Mouse (Mus musculus): ENCODE measurements around the gene Scgb1b20.
"Not testable (repeated sequence)": the region's sequence is repeated elsewhere in the genome, so short reads cannot be mapped to it uniquely, and the experiment has no call there.

The Scgb1b20 gene

DNA sequence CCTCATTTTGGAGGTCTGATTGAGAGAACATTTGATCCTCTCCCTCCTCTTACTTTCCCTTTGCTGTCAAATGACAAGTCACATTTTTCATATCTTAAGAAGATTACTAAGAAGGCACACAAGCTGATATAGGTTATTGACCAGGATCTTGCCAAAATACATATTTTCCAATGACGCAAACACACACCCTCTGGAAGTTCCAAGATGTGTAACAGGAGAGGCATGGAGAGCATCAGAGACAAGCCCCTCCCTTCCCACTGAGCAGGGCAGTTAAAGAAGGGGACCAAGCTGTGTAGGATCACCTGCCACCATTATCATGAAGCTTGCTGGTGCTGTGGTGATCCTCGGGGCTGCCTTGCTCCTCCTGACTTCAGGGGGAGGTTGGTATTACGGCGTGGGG is at the start of gene Scgb1b20:
Scgb1b20 (plus strand) TSS at position 301 of the 400 bp plus-strand sequence.
- DNase-seq (ENCODE audit: low read depth in 2 of 2, low spot score in 2 of 2), result not testable (repeated sequence)

DNA sequence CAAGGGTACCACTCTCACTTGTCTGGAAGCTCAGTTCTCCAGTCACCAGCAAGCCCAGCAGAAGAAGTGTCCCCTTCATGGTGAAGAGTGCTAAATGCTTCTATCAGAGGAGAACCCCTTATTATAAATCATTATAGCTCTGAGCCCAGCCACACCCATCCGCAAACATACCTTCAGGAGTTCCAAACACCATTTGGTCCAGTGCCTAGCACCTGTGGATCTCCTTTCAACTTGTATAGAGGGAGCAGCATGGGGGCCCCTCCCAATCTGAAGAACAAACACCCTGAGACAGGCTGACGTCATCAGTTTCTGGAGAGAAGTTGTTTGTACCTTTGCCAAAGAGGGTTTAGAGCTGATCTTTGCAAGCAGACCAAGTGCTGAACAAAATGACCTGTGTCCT is 6.8 kb upstream of the Scgb1b20 start, which contains the start of gene Scgb2b20:
Scgb2b20 (minus strand) TSS at position 101 of the 400 bp plus-strand sequence.
- DNase-seq (ENCODE audit: low read depth in 2 of 2, low spot score in 2 of 2), result not testable (repeated sequence)

DNA sequence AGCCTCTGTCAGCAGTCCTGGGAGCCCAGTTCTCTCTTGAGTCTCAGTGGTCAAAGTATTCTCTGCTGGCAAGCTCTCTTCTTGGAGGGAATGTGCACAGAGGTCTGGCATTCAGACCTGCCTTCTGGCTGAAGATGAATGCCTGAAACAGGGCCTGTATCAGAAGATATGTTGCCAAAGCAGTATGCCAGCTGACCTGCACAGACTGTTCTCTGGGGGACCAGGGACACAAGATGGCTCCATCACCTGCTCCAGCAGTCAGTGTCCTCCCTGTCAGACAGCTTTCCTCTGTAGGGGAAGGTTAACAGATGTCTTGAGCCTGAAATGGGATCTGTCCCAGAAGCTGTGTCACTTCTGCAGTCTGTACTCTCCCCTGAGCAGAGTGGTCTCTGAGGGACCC is 26.7 kb downstream of the Scgb1b20 start:
- DNase-seq (ENCODE audit: low read depth in 2 of 2, low spot score in 2 of 2), result not testable (repeated sequence)

DNA sequence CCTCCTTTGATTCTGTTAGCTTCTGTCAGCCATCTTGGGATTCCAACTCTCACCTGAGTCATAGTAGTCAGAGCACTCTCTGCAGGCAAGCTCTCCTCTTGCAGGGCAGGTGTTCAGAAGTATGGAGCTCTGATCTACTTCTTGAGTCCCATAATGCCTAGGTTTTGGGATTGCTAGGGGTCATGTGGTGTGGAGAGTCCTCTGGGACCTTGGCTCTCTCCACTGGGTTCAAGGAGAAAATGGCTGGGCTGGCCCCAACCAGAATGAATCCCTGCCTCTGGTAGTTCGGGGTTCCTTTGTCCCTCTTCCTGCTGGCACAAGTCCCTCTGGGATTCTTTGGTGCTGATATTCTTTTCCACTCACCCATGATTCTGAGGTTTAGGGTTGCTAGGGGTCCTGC is 28.6 kb downstream of the Scgb1b20 start:
- DNase-seq (ENCODE audit: low read depth in 2 of 2, low spot score in 2 of 2), result no peak

DNA sequence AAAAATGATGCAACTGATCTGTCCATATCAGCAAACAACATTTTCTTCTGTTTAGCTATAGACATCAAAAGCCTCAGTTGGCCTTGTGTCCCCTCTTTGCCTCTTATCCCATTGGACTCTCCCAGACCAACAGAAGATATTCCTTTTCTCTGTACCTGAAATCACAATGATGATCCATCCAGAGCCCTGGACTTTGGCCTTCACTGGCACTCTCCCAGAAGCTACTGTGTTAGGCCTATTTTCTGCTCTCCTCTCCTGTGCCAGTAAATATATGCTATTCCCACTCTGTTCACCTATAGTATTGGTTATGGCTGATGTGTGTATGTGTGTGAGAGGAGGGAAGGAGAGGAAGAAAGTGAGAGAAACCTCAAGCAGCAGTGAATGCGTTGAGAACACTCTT is 36.6 kb downstream of the Scgb1b20 start:
- DNase-seq (ENCODE audit: low read depth in 2 of 2, low spot score in 2 of 2), result not testable (repeated sequence)

Data from CD8-positive naive resting alpha-beta T cell, adult 2 months (primary cell).